Mouse (Mus musculus) cerebellum, postnatal 4 days (tissue): Measurements from ENCODE around the gene Trio.

Experiments used
- DNase-seq, 2 experiments: peaks; one replicate each; pipeline ENCODE4 v3.0.0; 2022; ENCODE audit warnings: low spot score in 2 of 2, mixed read lengths in 1 of 2

Gene Trio

DNA sequence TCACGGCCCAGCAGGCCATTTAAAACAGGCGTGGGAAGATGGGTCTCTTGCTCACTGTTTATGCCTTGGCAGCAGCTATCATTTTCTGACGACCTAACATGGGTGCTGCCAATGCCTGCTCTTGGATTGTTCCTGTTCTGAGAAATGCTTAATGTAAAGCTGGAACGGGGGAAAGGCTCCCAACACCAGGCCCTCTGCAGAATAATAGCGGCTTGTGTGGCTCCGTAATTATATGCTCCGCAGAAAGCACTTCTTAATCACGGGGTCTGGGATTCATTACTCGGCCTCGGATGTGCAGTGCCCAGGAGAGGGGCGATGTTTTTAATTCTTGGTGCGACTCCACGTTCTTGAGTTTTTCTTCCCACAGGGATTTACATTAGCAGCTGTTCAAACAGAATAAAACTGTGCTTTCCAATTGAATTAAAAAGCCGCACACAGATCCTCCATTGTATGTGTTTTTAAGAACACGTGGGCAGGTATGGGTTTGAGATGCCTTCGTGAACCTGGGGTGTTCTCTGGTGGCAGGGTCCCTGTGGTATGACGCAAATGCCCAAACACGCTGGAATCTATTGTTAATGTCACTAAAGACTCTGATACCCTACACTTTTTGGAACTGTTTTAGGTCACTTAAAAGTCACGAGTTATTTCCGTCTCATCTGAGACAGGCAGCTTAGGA lies 228.0 kb downstream of the Trio start:
- no peak for DNase-seq

- no peak for DNase-seq
Measured at GRCm38 (mm10) chr15:27796868-27797222, 228.8 kb downstream of the Trio start.

DNA sequence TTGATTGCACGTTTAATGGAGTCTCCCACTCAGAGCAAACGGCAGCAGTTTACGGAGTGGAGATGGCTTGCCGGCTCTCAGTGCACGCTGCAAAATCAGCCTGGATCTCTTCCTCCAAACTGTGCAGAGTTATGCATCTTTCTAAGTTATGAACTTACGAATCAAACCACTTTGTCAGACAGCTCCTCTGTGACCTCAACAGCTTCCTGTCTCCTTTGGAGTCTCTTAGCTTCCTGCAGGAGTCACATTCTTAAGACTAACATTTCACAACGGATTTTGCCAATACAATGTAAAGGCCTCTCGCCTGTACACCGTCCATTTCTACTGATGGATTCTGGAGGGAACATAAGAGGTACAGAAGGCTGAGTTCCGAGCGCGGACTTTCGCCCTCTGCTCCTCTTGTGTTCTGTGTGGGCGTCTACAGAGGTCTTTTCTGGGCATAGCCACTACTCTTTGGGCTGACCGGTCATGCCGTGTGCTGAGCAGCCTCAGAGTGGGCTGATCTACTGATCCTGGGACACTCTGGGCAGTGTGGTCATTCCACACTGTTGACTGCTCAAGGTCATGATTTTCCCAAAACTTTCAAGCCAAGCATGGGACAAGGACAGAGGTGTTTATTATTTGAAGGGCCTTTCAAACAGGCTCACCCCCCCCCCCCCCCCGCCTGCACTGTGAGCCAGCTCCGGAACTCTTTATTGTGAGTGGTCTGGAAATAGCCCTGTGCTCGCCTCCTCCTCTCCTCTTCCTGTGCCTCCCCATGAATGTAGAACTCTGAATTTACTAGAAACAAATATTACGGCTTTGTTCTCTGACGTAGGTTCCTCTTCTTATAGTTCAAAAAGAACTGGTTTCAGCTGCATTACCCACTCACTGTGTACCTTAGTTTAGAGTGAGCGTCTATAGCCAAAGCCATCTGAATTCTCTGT lies 229.4 kb downstream of the Trio start:
- no peak for DNase-seq

- DNase-seq = no peak
Measured at GRCm38 (mm10) chr15:27793284-27793683, 232.4 kb downstream of the Trio start.

- no peak for DNase-seq
Measured at GRCm38 (mm10) chr15:27792473-27792872, 233.2 kb downstream of the Trio start.

DNA sequence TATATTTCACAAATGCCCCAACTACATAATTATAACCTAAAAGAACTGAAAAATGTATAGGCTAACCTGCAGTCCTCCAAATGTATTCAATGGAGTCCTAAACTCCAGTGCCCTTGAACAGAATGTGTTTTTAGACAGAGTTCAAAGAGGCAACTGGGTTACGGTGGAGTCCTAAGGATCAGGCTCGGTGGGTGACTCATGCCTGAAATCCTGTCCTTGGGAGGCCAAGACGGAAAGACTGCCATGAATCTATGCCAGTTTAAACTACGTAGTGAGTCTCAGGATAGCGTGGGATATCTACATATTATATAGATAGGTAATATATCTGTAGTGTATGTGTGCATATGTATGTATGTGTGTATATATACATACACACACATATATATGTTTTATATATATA lies 234.5 kb downstream of the Trio start:
- no peak for DNase-seq

GRCm38 (mm10) chr15:27790699-27791098 lies 234.9 kb downstream of the Trio start:
- no peak for DNase-seq

DNA sequence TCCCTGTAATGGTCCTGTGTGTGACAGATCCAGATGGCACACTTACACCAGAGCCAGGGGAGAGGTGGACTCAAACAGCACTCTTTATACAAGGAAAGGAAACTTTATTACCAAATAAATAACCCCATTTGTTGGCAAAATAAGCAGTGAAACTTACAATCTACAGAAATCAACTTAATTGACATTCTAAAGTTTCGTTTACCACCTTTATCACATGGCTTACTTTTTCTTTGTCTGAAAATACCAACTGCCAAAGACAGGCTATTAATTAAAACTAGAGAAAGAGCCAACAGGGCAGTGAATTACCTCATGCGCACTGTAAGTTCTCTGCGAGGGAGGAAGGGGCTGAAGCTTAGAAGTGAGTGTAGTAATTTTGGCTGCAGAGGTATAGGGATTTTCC lies 236.3 kb downstream of the Trio start:
- DNase-seq = no peak

DNA sequence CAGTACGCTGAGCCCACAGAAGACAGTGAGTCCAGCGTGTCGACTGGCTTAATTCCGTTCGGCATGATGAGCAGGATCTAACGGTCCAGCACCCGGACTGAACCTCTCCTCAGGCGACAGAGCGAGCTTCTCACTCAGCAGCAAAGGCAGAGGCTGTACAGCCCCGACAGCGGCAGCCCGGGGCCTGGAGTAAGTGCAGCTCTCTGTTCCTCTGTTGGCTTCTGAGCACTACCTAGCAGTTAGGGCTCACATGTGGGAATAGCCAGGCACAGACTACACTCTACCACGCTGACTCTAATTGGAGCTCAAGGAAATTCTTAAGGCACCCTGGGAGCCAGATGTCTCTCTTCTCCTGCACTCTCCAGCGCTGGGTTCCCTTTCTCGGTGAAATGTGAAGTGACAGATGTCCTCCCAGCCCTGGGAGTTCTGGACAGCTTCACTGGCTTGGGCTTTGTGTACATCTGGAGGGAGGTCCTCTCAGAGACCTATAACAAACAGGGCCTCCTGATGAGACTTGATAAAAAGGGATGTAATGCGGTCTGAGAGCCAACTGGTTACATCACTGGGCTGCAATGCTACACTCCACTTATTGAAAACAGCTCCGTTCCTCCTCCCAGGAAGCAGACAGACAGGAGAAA lies 237.4 kb downstream of the Trio start:
- no peak for DNase-seq

DNA sequence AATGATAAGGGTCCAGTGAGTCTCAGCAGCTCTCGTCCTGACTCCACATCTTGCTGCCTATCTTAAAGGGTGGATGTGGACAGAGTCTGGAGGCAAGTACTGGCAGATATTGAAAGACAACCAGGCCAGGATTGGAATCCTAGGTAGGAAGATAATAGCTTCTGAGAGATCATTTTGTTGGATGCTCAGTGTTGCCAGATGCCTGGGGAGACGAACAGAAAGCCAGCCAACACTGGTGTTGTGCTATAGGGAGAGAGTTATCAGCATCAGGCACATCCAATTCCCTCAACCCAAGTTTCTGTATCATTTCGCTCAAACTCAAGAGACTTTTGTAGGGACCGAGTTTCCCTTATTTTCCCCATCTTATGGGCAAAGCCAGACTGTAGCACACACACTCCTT lies 238.5 kb downstream of the Trio start:
- no peak for DNase-seq

DNA sequence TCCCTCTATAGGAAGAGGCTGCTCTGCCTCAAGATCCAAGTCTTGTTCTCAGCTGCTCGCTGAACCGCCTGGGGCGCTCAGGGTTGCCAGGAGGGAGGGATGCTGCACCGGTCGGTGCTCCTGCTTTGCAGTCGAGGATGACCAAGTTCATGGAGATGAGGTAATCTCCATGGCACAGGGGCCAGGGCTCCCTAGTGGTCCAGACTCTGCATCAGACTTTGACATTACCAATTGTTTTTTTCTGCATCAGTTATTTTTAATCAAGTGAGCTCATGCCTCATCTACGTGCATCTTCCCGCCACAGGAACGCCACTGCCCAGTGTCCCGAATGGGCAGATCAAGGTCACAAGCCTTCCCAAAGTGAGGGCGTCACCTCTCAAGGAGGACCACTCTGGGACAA lies 239.2 kb downstream of the Trio start:
- no peak for DNase-seq

- no peak for DNase-seq
Measured at GRCm38 (mm10) chr15:27785280-27786001, 240.2 kb downstream of the Trio start.

DNA sequence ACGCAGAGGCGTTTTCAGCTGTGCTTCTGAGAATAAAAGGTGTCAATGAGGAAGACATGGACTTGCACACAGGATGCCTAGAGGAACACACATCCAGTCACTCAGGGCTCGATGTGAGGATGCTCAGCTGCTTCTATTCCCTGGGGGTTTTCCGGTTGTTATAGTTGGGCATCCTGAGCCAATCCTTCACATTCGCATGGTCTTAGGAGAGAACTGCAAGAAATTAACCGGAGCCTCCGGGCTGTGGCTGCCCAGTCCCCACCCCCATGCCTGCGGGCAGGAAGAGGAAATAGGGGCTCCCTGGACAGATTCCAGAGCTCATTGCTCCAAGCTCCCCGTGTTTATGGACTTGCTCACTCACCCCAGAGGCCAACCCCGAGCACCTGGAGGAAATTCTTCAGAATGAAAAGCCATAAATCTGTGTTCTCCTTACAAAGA lies 241.5 kb downstream of the Trio start:
- DNase-seq = no peak

DNA sequence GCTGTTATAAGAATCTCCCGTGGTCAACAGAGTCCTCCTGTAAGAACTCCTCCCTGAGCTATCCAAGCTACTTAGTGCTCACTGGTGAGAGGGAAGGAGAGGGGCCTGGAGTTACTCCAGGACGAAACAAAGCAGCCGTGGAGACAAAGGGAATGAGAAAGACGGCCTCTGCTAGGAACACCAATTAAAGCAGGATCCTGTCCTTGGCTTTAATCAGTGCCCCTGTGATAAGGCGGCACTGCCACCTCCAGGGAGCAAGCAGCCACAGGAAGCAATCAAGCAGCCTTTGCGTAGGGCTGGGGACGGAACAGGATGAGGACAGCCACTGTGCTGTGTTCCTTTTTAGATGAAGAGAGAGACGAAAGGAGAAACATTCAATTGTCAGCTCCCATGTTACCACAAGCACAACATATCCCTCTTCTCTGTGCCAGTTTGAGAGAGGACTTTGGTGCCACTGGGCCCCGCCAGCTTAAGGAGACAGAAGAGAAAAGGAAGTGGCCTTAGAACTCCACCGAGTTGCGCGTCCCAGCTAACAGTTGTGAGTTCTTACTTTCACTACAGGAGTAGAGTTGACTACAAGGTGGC lies 242.0 kb downstream of the Trio start:
- no peak for DNase-seq

DNA sequence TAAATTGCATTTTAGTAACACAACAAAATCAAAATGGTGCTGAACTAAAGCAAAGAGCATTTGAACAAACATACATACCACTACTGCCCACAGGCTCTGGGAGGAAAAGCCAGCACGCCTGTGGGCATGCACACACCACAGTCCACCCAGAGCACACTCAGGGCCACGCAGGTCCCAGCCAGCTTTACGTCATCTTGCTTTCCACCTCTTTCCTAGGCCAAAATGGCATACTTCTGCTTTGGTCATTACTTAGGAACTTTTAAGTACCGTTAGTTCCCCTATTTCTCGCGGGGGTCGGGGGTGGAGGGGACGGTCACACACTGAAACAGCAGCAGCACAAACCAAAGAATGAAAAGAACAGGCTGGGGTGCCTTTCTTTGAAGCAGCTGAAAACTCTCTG lies 242.6 kb downstream of the Trio start:
- no peak for DNase-seq

- DNase-seq = no peak
Measured at GRCm38 (mm10) chr15:27782383-27783036, 243.1 kb downstream of the Trio start.

GRCm38 (mm10) chr15:27779827-27780226 lies 245.8 kb downstream of the Trio start:
- no peak for DNase-seq

DNA sequence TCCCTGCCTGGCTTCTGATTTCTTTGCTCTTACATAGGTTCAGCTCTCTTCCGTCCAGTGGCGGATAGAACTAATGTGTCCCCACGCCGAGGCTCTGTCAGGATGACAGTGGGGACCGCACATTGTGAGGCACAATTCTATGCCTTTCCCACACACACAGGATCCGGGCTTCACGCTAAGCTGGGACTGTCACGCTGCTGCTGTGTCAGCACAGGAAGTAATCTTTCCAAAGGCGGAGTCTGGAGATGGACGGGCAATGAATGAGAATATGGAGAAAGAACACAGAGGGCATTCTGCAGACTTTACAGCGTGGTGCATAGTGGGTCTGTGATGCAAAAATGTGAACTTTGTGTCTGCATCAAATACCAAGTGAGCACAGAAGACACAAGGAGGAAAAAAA lies 246.2 kb downstream of the Trio start:
- DNase-seq = no peak

- DNase-seq = no peak
Measured at GRCm38 (mm10) chr15:27778256-27778655, 247.4 kb downstream of the Trio start.

DNA sequence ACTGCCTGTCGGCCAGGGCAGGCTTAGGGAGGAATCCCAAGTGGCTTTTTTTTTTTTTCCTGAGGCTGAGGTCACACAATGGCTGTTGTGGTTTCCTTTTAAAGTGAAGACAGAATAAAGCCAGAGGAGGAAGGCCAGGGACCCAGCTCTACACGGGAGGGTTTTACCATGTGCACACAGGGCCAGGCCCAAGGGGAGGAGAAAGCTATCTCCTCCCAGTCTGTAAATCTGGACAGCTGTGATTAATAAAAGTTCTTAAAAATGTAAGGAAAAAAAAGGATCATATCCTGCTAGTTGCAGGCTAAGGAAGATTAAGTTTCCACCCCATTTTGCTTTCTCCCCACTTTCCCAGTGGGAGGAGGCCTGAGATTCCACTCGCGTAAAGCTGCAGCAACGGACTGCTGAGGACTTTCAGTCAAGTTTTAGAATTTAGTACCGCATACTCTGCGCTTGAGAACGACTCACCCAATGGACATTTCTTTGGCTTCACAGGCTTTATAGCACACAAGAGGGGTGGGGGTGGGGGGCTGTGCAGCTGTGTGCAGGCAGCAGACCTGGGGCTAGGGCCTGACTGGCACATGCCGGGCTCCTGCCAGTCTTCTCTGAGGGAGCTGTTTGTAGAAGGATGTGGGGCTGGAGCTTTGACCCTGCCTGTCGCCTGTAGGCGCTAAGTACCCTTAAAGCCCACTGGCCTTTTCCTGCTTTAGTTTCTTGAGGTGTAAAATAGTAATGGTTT lies 248.0 kb downstream of the Trio start:
- no peak for DNase-seq
